Mouse (Mus musculus) C2C12 (cell line): ENCODE measurements around the gene Ifitm6.

Experiments
- CEBPB ChIP-seq: IDR thresholded peaks from one replicate; pipeline ENCODE4 v1.6.1; 2011; ENCODE audit warnings: low read depth, mild to moderate bottlenecking, control low read depth, moderate library complexity
- CTCF ChIP-seq: IDR thresholded peaks from one replicate; pipeline ENCODE4 v1.5.1; 2011; ENCODE audit not compliant: control insufficient read depth, insufficient read depth, insufficient read length
- MAX ChIP-seq: IDR thresholded peaks from one replicate; pipeline ENCODE4 v1.6.1; 2011; ENCODE audit warnings: mild to moderate bottlenecking, control low read depth
- MYOD1 ChIP-seq: IDR thresholded peaks from one replicate; pipeline ENCODE4 v1.6.1; 2011; ENCODE audit warnings: low read depth; ENCODE audit not compliant: control insufficient read depth, insufficient read length
- MYOG ChIP-seq: IDR thresholded peaks from one replicate; pipeline ENCODE4 v1.6.1; 2011; ENCODE audit not compliant: control insufficient read depth, insufficient read length; ENCODE audit errors: extremely low read depth
- USF1 ChIP-seq: IDR thresholded peaks from one replicate; pipeline ENCODE4 v1.6.1; 2011; ENCODE audit warnings: low read depth, mild to moderate bottlenecking, control low read depth, moderate library complexity

DNA sequence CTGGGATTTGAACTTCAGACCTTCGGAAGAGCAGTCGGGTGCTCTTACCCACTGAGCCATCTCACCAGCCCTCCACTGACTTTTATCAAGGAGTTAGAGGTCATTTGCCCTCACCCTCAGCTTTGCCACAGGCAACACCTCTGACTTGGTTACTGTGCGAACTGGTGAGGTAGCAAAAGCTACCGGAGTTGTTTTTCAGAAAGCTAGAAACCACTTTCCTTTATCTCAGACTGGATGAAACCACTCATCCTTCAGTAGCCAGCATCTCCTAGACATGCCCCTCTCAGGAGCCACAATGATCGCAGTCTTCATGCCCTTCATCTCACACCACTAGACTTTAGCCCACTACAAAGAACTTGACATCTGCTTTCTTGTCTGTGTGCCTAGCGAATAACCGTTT is 34.8 kb downstream of the Ifitm6 start:
- no peak for TF ChIP-seq CTCF
- no peak for TF ChIP-seq USF1
- no peak for TF ChIP-seq MYOD1
- TF ChIP-seq MYOG = no peak
- no peak for TF ChIP-seq MAX
- no peak for TF ChIP-seq CEBPB
